Mouse (Mus musculus): ENCODE measurements around the gene Vmn1r118. TPM values are rescaled to one million over a fixed set of nuclear protein-coding genes. Genes with fewer than 3 reads are reported as not detected.
"Not testable (repeated sequence)": the region's sequence is repeated elsewhere in the genome, so short reads cannot be mapped to it uniquely, and the experiment has no call there.

Vmn1r118 gene
- not detected in 2 replicates for polyA plus RNA-seq (2016; fragmentation: Nextera tagmentation; extraction: Ambion mirVana)

DNA sequence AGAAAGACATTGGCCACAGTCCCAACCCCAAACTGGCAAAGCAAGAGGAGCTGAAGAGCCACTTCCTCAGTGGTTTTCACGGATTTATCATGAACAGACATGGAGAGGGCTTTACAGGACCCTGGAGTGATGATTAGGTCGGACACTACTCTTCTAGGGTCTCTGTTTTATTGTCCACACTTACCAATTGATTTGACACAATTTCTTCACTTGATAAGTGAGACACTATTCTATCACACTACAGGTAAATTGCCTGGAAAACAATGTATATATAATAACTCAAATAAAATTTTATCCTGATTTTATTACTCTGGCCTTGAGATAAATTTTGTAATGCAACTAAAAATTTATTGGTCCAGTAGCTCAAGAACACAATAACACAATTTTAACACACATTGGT lies at the start of gene Vmn1r118:
Gene Vmn1r118 (minus strand): TSS at position 101 of the 400 bp plus-strand sequence.
- H3K9me3 ChIP-seq; ATAC-seq (ENCODE audit: low FRiP score, low read depth); H3K27me3 ChIP-seq; H3K4me1 ChIP-seq; H3K27ac ChIP-seq (replicated peaks); H3K4me2 ChIP-seq (replicated peaks); H3K36me3 ChIP-seq; H3K9ac ChIP-seq (replicated peaks); H3K4me3 ChIP-seq: not testable (repeated sequence)
- WGBS = no CpG with 5 or more reads among the region's 2 CpGs

GRCm38 (mm10) chr7:20884021-20884420 lies 28.1 kb downstream of the Vmn1r118 start, which contains the start of gene Vmn1r117:
TSS of gene Vmn1r117 (minus strand) at chr7:20884121.
- H3K27me3 ChIP-seq; H3K36me3 ChIP-seq; H3K9me3 ChIP-seq; H3K27ac ChIP-seq (replicated peaks); H3K4me2 ChIP-seq (replicated peaks); H3K9ac ChIP-seq (replicated peaks); ATAC-seq (ENCODE audit: low FRiP score, low read depth); H3K4me1 ChIP-seq; H3K4me3 ChIP-seq: not testable (repeated sequence)
- no CpG with 5 or more reads among the region's 2 CpGs for WGBS

GRCm38 (mm10) chr7:20871956-20872355 lies 40.2 kb downstream of the Vmn1r118 start, which contains the start of gene Vmn1r116:
TSS of gene Vmn1r116 (plus strand) at chr7:20872256.
- H3K27me3 ChIP-seq; H3K4me1 ChIP-seq; H3K9ac ChIP-seq (replicated peaks); H3K27ac ChIP-seq (replicated peaks); H3K36me3 ChIP-seq; H3K9me3 ChIP-seq; H3K4me3 ChIP-seq; ATAC-seq (ENCODE audit: low FRiP score, low read depth); H3K4me2 ChIP-seq (replicated peaks): not testable (repeated sequence)
- 55% methylated on average over 3 of the region's 3 CpGs for WGBS

Other genes starting within 250 kb of the Vmn1r118 start
- gene Vmn1r107, start 243.4 kb downstream of the Vmn1r118 start, polyA plus RNA-seq (2016; fragmentation: Nextera tagmentation; extraction: Ambion mirVana) = not detected in 2 replicates
- gene Vmn1r111, start 209.1 kb downstream of the Vmn1r118 start, polyA plus RNA-seq (2016; fragmentation: Nextera tagmentation; extraction: Ambion mirVana) = not detected in 2 replicates
- gene Gm10668, start 181.7 kb downstream of the Vmn1r118 start, polyA plus RNA-seq (2016; fragmentation: Nextera tagmentation; extraction: Ambion mirVana) = not detected in 2 replicates
- not detected in 2 replicates for gene Vmn1r112, start 141.2 kb downstream of the Vmn1r118 start, polyA plus RNA-seq (2016; fragmentation: Nextera tagmentation; extraction: Ambion mirVana)
- gene Vmn1r113, start 125.1 kb downstream of the Vmn1r118 start, polyA plus RNA-seq (2016; fragmentation: Nextera tagmentation; extraction: Ambion mirVana) = not detected in 2 replicates
- not detected in 2 replicates for gene Vmn1r114, start 100.2 kb downstream of the Vmn1r118 start, polyA plus RNA-seq (2016; fragmentation: Nextera tagmentation; extraction: Ambion mirVana)
- not detected in 2 replicates for gene Vmn1r115, start 67.4 kb downstream of the Vmn1r118 start, polyA plus RNA-seq (2016; fragmentation: Nextera tagmentation; extraction: Ambion mirVana)
- gene Vmn1r116, start 40.1 kb downstream of the Vmn1r118 start, polyA plus RNA-seq (2016; fragmentation: Nextera tagmentation; extraction: Ambion mirVana) = not detected in 2 replicates
- not detected in 2 replicates for gene Vmn1r117, start 28.2 kb downstream of the Vmn1r118 start, polyA plus RNA-seq (2016; fragmentation: Nextera tagmentation; extraction: Ambion mirVana)
- not detected in 2 replicates for gene Vmn1r119, start 100.1 kb upstream of the Vmn1r118 start, polyA plus RNA-seq (2016; fragmentation: Nextera tagmentation; extraction: Ambion mirVana)
- gene Vmn1r120, start 141.4 kb upstream of the Vmn1r118 start, polyA plus RNA-seq (2016; fragmentation: Nextera tagmentation; extraction: Ambion mirVana) = not detected in 2 replicates
- gene Vmn1r121, start 186.2 kb upstream of the Vmn1r118 start, polyA plus RNA-seq (2016; fragmentation: Nextera tagmentation; extraction: Ambion mirVana) = not detected in 2 replicates
- gene Vmn1r122, start 221.8 kb upstream of the Vmn1r118 start, polyA plus RNA-seq (2016; fragmentation: Nextera tagmentation; extraction: Ambion mirVana) = not detected in 2 replicates
- not detected in 2 replicates for gene Vmn1r123, start 249.8 kb upstream of the Vmn1r118 start, polyA plus RNA-seq (2016; fragmentation: Nextera tagmentation; extraction: Ambion mirVana)

All from midbrain, embryonic 12.5 days (tissue).